Mouse (Mus musculus): ENCODE data around the gene Ppm1f. TPM values are rescaled to one million over a fixed set of nuclear protein-coding genes. Genes with fewer than 3 reads are reported as not detected.
A peak's percentile ranks its signal among the peaks of the same experiment; 100 is the strongest.
"Not testable (repeated sequence)": the region's sequence is repeated elsewhere in the genome, so short reads cannot be mapped to it uniquely, and the experiment has no call there.

Gene Ppm1f
- total RNA-seq, 1 experiment from 2014 or later, result 9.3 TPM

- no peak for ATAC-seq (ENCODE audit: extremely low read depth, insufficient number of reproducible peaks, low FRiP score, poor library complexity, severe bottlenecking)
Observed at GRCm38 (mm10) chr16:16903188-16903587, 6.9 kb downstream of the Ppm1f start.

GRCm38 (mm10) chr16:16907799-16908198, 11.5 kb downstream of the Ppm1f start:
- no peak for ATAC-seq (ENCODE audit: extremely low read depth, insufficient number of reproducible peaks, low FRiP score, poor library complexity, severe bottlenecking)

- ATAC-seq (ENCODE audit: extremely low read depth, insufficient number of reproducible peaks, low FRiP score, poor library complexity, severe bottlenecking), result peak; percentile 86
Observed at GRCm38 (mm10) chr16:16911641-16912597, 15.7 kb downstream of the Ppm1f start.

GRCm38 (mm10) chr16:16913440-16913839, 17.2 kb downstream of the Ppm1f start:
- no peak for ATAC-seq (ENCODE audit: extremely low read depth, insufficient number of reproducible peaks, low FRiP score, poor library complexity, severe bottlenecking)

GRCm38 (mm10) chr16:16918441-16919117, 22.3 kb downstream of the Ppm1f start:
- ATAC-seq (ENCODE audit: extremely low read depth, insufficient number of reproducible peaks, low FRiP score, poor library complexity, severe bottlenecking), result no peak

GRCm38 (mm10) chr16:16921021-16921435, 24.8 kb downstream of the Ppm1f start:
- no peak for ATAC-seq (ENCODE audit: extremely low read depth, insufficient number of reproducible peaks, low FRiP score, poor library complexity, severe bottlenecking)

GRCm38 (mm10) chr16:16924481-16924880, 28.2 kb downstream of the Ppm1f start:
- no peak for ATAC-seq (ENCODE audit: extremely low read depth, insufficient number of reproducible peaks, low FRiP score, poor library complexity, severe bottlenecking)

GRCm38 (mm10) chr16:16926536-16926935, 30.3 kb downstream of the Ppm1f start:
- no peak for ATAC-seq (ENCODE audit: extremely low read depth, insufficient number of reproducible peaks, low FRiP score, poor library complexity, severe bottlenecking)

- ATAC-seq (ENCODE audit: extremely low read depth, insufficient number of reproducible peaks, low FRiP score, poor library complexity, severe bottlenecking), result not testable (repeated sequence)
Observed at GRCm38 (mm10) chr16:16928908-16929307, 32.6 kb downstream of the Ppm1f start.

GRCm38 (mm10) chr16:16930326-16930725, 34.1 kb downstream of the Ppm1f start:
- ATAC-seq (ENCODE audit: extremely low read depth, insufficient number of reproducible peaks, low FRiP score, poor library complexity, severe bottlenecking), result no peak

GRCm38 (mm10) chr16:16930810-16931296, 34.6 kb downstream of the Ppm1f start:
- ATAC-seq (ENCODE audit: extremely low read depth, insufficient number of reproducible peaks, low FRiP score, poor library complexity, severe bottlenecking), result no peak

- ATAC-seq (ENCODE audit: extremely low read depth, insufficient number of reproducible peaks, low FRiP score, poor library complexity, severe bottlenecking), result no peak
Observed at GRCm38 (mm10) chr16:16939543-16939942, 43.3 kb downstream of the Ppm1f start.

- ATAC-seq (ENCODE audit: extremely low read depth, insufficient number of reproducible peaks, low FRiP score, poor library complexity, severe bottlenecking), result no peak
Observed at GRCm38 (mm10) chr16:16941078-16941477, 44.8 kb downstream of the Ppm1f start.

- ATAC-seq (ENCODE audit: extremely low read depth, insufficient number of reproducible peaks, low FRiP score, poor library complexity, severe bottlenecking), result no peak
Observed at GRCm38 (mm10) chr16:16958575-16958974, 62.3 kb downstream of the Ppm1f start.

GRCm38 (mm10) chr16:16959907-16960306, 63.6 kb downstream of the Ppm1f start:
- no peak for ATAC-seq (ENCODE audit: extremely low read depth, insufficient number of reproducible peaks, low FRiP score, poor library complexity, severe bottlenecking)

- ATAC-seq (ENCODE audit: extremely low read depth, insufficient number of reproducible peaks, low FRiP score, poor library complexity, severe bottlenecking), result no peak
Observed at GRCm38 (mm10) chr16:16965149-16965548, 68.9 kb downstream of the Ppm1f start.

- ATAC-seq (ENCODE audit: extremely low read depth, insufficient number of reproducible peaks, low FRiP score, poor library complexity, severe bottlenecking), result no peak
Observed at GRCm38 (mm10) chr16:16966290-16966689, 70.0 kb downstream of the Ppm1f start.

Data from neutrophil, adult 5-6 weeks (primary cell).